Mouse (Mus musculus) G1E (cell line): ENCODE data around the gene Neurl2.

ENCODE experiments used
- CTCF ChIP-seq: IDR thresholded peaks from 2 replicates; pipeline ENCODE4 v1.5.1; 2012; ENCODE audit warnings: low read depth, low read length, inconsistent platforms, mixed read lengths
- GATA1 ChIP-seq: IDR thresholded peaks from 2 replicates; pipeline ENCODE4 v1.6.1; 2012; ENCODE audit warnings: borderline replicate concordance, low read length, inconsistent platforms, mixed read lengths
- POLR2AphosphoS5 ChIP-seq: IDR thresholded peaks from 2 replicates; pipeline ENCODE4 v1.6.1; 2012; ENCODE audit warnings: low read depth, low read length, inconsistent platforms; ENCODE audit not compliant: insufficient replicate concordance
- TAL1 ChIP-seq: conservative IDR thresholded peaks from 2 replicates; pipeline ENCODE4 v1.6.1; 2012; ENCODE audit warnings: low read depth, low read length, inconsistent platforms, mixed read lengths

DNA sequence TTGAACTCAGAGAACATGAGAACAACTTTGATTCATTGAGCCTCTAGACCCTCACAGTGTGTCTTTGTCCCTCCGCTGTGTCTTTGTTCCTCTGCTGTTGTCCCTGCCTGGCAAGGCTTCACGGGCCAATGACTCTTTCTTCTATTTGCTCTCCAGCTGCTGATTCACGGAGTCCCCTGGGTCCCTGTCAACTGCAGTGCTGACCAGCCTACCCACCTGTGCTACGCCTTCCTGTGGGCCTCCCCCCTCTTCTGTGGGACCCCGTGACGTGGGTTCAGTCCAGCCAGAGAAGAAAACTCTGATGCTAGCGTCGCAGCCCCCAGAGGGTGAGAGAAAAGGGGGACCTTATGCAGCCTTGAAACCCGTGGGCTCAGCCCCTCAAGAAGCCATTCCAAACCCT, 49.4 kb upstream of the Neurl2 start:
- no peak for TF ChIP-seq GATA1
- no peak for TF ChIP-seq TAL1
- TF ChIP-seq CTCF = no peak
- no peak for TF ChIP-seq POLR2AphosphoS5
